Mouse (Mus musculus) heart, postnatal 36 days (tissue): ENCODE results near the gene Robo4. TPM values are rescaled to one million over a fixed set of nuclear protein-coding genes. Genes with fewer than 3 reads are reported as not detected.
A peak's percentile ranks its signal among the peaks of the same experiment; 100 is the strongest.

Source experiments
- DNase-seq, 2 experiments: peaks; one replicate each; pipeline ENCODE4 v3.0.0; 2021 to 2022
- intact Hi-C: fragments of 180-260 bp; cut with DNase I; formaldehyde crosslinking; loops from one replicate; pipeline ENCODE4 v1.15.1; 2025
- total RNA-seq, 2 experiments: library from RNA; stranded (reverse); gene quantifications; 2 replicates each; pipeline ENCODE4 v1.2.3; 2021

Gene Robo4
- total RNA-seq, 2 experiments from 2014 or later: 29.6 to 38.7 TPM

GRCm38 (mm10) chr9:37393482-37394131 lies 8.1 kb upstream of the Robo4 start:
- no peak for DNase-seq
- intact Hi-C loops: no loop called here

- intact Hi-C loops: loop anchor here (5.0 kb wide), 1 partner anchor 33 kb away; the partner anchor contains the start of gene Hepacam
Observed at GRCm38 (mm10) chr9:37400585-37400984, 1.1 kb upstream of the Robo4 start.

GRCm38 (mm10) chr9:37402501-37402900 lies 804 bp downstream of the Robo4 start:
- intact Hi-C loops: loop anchor here (5.0 kb wide), 1 partner anchor 35 kb away; the partner anchor contains the start of gene Hepacam

More at GRCm38 (mm10) chr9:37400585-37400984, 1.1 kb upstream of the Robo4 start:
- no peak for DNase-seq

GRCm38 (mm10) chr9:37403011-37403410 lies 1.3 kb downstream of the Robo4 start:
- no peak for DNase-seq
- intact Hi-C loops: loop anchor here (5.0 kb wide), 1 partner anchor 36 kb away; the partner anchor contains the start of gene Hepacam

More at GRCm38 (mm10) chr9:37402501-37402900, 804 bp downstream of the Robo4 start:
- no peak for DNase-seq

- no peak for DNase-seq
- intact Hi-C loops: no loop called here
Observed at GRCm38 (mm10) chr9:37406372-37406771, 4.7 kb downstream of the Robo4 start.

- DNase-seq: no peak
- intact Hi-C loops: no loop called here
Observed at GRCm38 (mm10) chr9:37407850-37408502, 6.3 kb downstream of the Robo4 start.

GRCm38 (mm10) chr9:37409698-37410445 lies 8.2 kb downstream of the Robo4 start:
- DNase-seq: no peak
- intact Hi-C loops: no loop called here

- intact Hi-C loops: no loop called here
Observed at GRCm38 (mm10) chr9:37412989-37413388, 11.3 kb downstream of the Robo4 start.

GRCm38 (mm10) chr9:37414666-37415065 lies 13.0 kb downstream of the Robo4 start:
- no peak for DNase-seq
- intact Hi-C loops: no loop called here

More at GRCm38 (mm10) chr9:37412989-37413388, 11.3 kb downstream of the Robo4 start:
- no peak for DNase-seq

GRCm38 (mm10) chr9:37418791-37419190 lies 17.1 kb downstream of the Robo4 start:
- DNase-seq: no peak

GRCm38 (mm10) chr9:37420676-37421075 lies 19.0 kb downstream of the Robo4 start:
- intact Hi-C loops: no loop called here
- DNase-seq: peak; percentile 71 to 79

More at GRCm38 (mm10) chr9:37418791-37419190, 17.1 kb downstream of the Robo4 start:
- intact Hi-C loops: no loop called here

- no peak for DNase-seq
- intact Hi-C loops: no loop called here
Observed at GRCm38 (mm10) chr9:37421239-37421638, 19.5 kb downstream of the Robo4 start.

- intact Hi-C loops: no loop called here
- no peak for DNase-seq
Observed at GRCm38 (mm10) chr9:37429326-37429725, 27.6 kb downstream of the Robo4 start.

GRCm38 (mm10) chr9:37430582-37430981 lies 28.9 kb downstream of the Robo4 start:
- peak; percentile 84 to 91 for DNase-seq
- intact Hi-C loops: loop anchor here (1.0 to 2.0 kb wide), 2 partner anchors 187 to 502 kb away; no protein-coding TSS in a partner anchor

- peak in 1 of 2 experiments; percentile 55 for DNase-seq
- intact Hi-C loops: no loop called here
Observed at GRCm38 (mm10) chr9:37432026-37432666, 30.4 kb downstream of the Robo4 start.

GRCm38 (mm10) chr9:37432720-37433421 lies 31.2 kb downstream of the Robo4 start, which contains the start of gene Robo3:
Robo3 (minus strand) TSS chr9:37433246.
- intact Hi-C loops: no loop called here
- no peak for DNase-seq

- intact Hi-C loops: no loop called here
Observed at GRCm38 (mm10) chr9:37433823-37434560, 32.3 kb downstream of the Robo4 start.

GRCm38 (mm10) chr9:37434932-37435331 lies 33.2 kb downstream of the Robo4 start:
- intact Hi-C loops: no loop called here
- DNase-seq: no peak

More at GRCm38 (mm10) chr9:37433823-37434560, 32.3 kb downstream of the Robo4 start:
- no peak for DNase-seq

GRCm38 (mm10) chr9:37435616-37436015 lies 33.9 kb downstream of the Robo4 start:
- intact Hi-C loops: no loop called here
- DNase-seq: no peak
